26 mouse cellular contexts compared by ENCODE assay signal in genomic region chr10:28012135-28012534, GRCm38 (mm10).
"Had no signal": no experiment of that assay in that cellular context is flagged by ENCODE, and none has a peak within 500 bp of the region (broad histone marks: within the 10 kb centered on the region; RNA-seq: fewer than 3 reads in every experiment).

No protein-coding gene starts in this region.

- H3K9ac ChIP-seq: heart, embryonic 12.5 days; hindbrain, embryonic 12.5 days; hindbrain, embryonic 14.5 days; intestine, embryonic 15.5 days; limb, embryonic 12.5 days had no signal

- ATAC-seq: hindbrain, embryonic 16.5 days; inflammation-experienced regulatory T-cells, adult 6 months; intestine, embryonic 15.5 days; intestine, postnatal 0 days had no signal

- H3K27ac ChIP-seq: gastrocnemius, adult 2 months; heart, embryonic 10.5 days; hindbrain, embryonic 10.5 days; hindbrain, embryonic 12.5 days; hindbrain, embryonic 14.5 days; intestine, embryonic 15.5 days; layer of hippocampus, adult 2 months; left cerebral cortex, adult 2 months; limb, embryonic 10.5 days; limb, embryonic 12.5 days had no signal

- H3K4me3 ChIP-seq: gastrocnemius, adult 2 months; heart, embryonic 10.5 days; heart, embryonic 12.5 days; hindbrain, embryonic 10.5 days; hindbrain, embryonic 12.5 days; intestine, embryonic 15.5 days; layer of hippocampus, adult 2 months; left cerebral cortex, adult 2 months; limb, embryonic 10.5 days; limb, embryonic 12.5 days had no signal

- H3K27me3 ChIP-seq: heart, embryonic 12.5 days; hindbrain, embryonic 12.5 days; intestine, embryonic 15.5 days; limb, embryonic 12.5 days had no signal

- H3K36me3 ChIP-seq: heart, embryonic 10.5 days; heart, embryonic 12.5 days; hindbrain, embryonic 10.5 days; hindbrain, embryonic 12.5 days; intestine, embryonic 15.5 days; limb, embryonic 10.5 days; limb, embryonic 12.5 days had no signal

- H3K4me2 ChIP-seq: heart, embryonic 12.5 days; hindbrain, embryonic 12.5 days; hindbrain, embryonic 14.5 days; intestine, embryonic 15.5 days; limb, embryonic 12.5 days; liver, embryonic 11.5 days had no signal

- H3K9me3 ChIP-seq: heart, embryonic 10.5 days; heart, embryonic 12.5 days; hindbrain, embryonic 10.5 days; hindbrain, embryonic 12.5 days; intestine, embryonic 15.5 days; limb, embryonic 10.5 days; limb, embryonic 12.5 days had no signal

- DNase-seq: gastrocnemius, adult 2 months; gastrocnemius, postnatal 10 days; gastrocnemius, postnatal 25 days; heart, adult 18-20 months; heart, postnatal 10 days; heart, postnatal 4 days; kidney, adult 18-20 months; kidney, adult 8-10 months; kidney, postnatal 10 days; kidney, postnatal 25 days; kidney, postnatal 4 days; liver had no signal

- H3K4me1 ChIP-seq: heart, embryonic 10.5 days; heart, embryonic 12.5 days; hindbrain, embryonic 12.5 days; intestine, embryonic 15.5 days; limb, embryonic 10.5 days; limb, embryonic 12.5 days had no signal
